Mouse (Mus musculus): Measurements from ENCODE around the gene Preb.

- TF ChIP-seq CTCF (IDR thresholded peaks at IDR 0.05; ENCODE audit: control insufficient read depth, insufficient read depth, low read length), result no peak
- TF ChIP-seq POLR2A (IDR thresholded peaks at IDR 0.05; ENCODE audit: borderline replicate concordance, control insufficient read depth, low read depth, low read length), result no peak
Measured at GRCm38 (mm10) chr5:30992980-30993676, 33.0 kb upstream of the Preb start.
